Mouse (Mus musculus) WW6 (cell line): ENCODE results near the gene Cxcr5.

ENCODE experiments used
- DNase-seq: peaks from one replicate; pipeline ENCODE4 v3.0.0-alpha.2; 2013; ENCODE audit warnings: low read depth, low spot score

Cxcr5 gene

GRCm38 (mm10) chr9:44479628-44480428 lies 81.8 kb downstream of the Cxcr5 start:
- DNase-seq: no peak

DNA sequence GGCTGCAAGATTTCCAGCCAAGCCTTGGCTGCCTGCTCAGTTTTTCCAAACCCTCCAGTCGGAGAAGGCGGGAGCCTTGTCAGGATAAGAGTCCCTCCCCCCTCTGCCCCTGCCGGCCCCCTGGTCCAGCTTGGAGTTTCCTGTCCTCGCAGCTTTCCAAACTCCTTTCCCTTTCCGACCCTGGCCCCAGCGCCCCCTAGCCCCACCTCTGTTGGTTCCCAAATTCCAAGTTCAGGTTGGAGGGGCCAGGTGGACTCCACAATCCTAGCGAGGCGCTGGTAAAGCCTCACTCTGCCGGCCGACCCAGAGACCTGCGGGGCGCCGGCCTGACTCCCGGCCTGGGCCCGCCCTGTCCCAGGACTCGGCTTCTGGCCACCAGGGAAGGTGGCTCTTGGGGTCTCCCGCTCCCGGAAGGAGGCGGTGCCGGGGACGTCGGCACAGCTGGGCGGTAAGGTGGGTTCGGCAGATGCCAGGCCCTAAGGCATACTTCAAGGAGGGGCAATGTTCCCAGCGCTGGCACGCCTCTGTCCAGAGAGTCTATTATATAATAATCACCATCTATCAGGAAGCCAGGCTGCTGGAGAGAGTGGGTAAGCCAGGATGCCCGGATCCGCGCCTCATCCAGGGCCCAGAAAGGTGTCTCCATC lies 82.6 kb downstream of the Cxcr5 start:
- no peak for DNase-seq

DNA sequence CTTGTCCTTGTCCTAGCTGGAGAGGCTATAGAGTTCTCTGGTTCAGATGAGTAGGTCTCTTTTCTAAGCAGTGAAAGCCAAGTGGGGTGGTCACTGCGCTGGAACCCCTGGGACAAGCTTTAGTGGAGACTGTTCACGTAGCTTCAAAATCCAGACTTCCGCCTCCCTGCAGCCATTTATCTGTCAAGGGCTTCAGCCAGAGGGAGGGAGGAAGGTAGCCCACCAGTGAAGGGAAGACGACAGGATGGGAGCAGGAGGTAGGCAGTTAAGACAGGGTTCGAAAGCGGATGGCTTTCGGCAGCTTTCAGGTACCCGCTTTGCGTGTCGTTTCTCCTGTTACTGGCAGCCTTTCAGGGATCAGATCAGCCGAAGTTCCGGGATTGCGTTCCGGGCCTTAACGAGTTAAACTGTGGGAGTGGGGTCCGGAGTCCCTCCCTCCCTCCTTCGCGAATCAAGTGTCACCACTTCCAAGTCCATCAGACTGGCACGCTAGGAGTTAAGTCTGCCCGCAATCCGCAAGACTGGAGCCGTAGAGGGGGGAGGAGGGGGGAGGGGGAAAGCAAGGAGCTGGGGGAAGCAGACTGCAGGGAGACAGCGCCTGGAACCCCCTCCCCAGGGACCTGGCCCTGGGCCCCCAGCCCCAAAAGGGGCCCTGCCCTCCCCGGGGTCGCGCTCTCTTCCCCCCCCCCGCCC lies 83.3 kb downstream of the Cxcr5 start:
- DNase-seq: no peak

GRCm38 (mm10) chr9:44477339-44478228 lies 84.1 kb downstream of the Cxcr5 start:
- DNase-seq: no peak

GRCm38 (mm10) chr9:44475936-44476335 lies 85.7 kb downstream of the Cxcr5 start:
- no peak for DNase-seq

DNA sequence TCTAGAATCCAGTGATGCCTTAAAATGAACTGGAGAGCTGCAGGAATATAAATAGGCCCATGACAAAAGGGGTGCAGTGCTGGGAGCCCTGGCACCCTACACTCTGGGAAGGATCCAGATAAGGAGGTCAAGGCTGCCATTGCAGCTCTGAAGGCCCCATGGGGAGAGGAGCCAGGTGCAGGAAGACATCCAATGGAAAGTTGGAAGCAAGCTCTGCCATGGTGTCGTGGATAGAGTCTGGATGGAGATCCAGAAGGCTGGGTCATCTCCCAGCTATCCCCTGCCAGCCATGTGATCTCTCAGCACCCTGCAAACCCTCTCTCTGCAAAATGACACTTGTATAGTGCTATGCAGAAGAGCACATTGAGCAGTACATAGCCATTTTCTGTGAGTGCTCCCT lies 87.3 kb downstream of the Cxcr5 start:
- no peak for DNase-seq

DNA sequence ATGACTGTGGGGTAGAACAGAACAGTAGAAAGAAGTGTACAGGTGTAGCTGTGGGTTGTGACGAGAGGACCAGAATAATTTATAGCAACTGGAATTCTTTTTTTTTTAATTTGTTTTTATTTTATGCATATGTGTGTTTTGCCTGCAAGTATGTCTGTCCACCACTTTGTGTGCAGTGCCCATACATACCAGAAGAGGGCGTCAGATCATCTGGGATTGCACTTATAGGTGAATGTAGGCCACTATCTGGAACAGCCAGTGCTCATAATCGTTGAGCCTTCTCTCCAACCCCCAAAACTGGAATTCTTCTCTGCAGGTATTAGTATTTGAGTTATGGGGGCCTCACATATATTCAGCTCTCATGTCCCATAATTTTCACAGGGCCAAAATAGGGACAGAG lies 88.5 kb downstream of the Cxcr5 start:
- DNase-seq: no peak

DNA sequence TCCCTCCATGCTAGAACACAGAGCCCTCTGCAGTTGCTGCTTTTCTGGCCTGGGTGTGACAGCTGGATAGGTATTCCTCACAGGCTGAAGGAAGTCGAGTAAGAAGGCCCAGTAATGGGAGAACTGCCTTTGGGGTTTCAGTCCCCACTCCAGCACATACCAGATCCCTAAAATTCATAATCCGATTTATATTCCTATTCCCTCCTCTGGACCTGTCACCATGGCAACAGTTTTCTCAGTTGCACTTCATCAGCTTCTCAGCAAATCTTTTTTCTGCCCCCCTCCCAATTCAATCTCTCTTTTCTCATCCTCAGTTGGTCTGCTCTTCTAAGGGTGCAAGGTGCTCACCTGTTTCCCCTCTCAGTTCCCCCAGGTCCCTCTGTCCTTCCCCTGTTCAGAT lies 92.9 kb downstream of the Cxcr5 start:
- DNase-seq: no peak

- no peak for DNase-seq
Measured at GRCm38 (mm10) chr9:44468224-44468623, 93.5 kb downstream of the Cxcr5 start.

DNA sequence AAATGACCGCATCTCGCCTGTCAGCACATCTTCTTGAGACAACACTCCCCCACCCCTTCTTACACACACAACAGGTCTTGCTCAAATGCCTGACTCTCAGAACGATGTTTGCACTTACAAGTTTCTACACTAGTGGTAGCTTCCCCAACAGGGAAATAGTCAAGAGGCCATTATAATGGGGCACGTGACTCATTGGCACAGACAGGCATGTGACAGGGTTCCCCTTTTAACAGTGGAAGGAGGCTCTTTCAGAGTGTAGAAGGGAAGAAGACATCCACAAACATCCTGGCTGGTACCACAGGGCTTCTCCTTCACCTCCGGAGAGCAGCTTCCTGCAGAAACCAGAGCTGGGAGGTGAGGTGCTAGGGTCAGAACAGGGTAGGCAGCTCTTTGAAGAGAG lies 99.7 kb downstream of the Cxcr5 start:
- DNase-seq: no peak
